Mouse (Mus musculus) cortical plate, adult 2 months (tissue): ENCODE data around the gene Vwa8.

Experiments used
- CTCF ChIP-seq: fragments of 200-500 bp; IDR thresholded peaks from 2 replicates; pipeline ENCODE4 v1.5.1; 2011; ENCODE audit warnings: mild to moderate bottlenecking, control low read depth, low read length; ENCODE audit not compliant: insufficient read depth; ENCODE audit errors: extremely low read depth
- POLR2A ChIP-seq: fragments of 200-500 bp; IDR thresholded peaks from 2 replicates; pipeline ENCODE4 v1.6.1; 2011; ENCODE audit warnings: mild to moderate bottlenecking, low read length, control low read depth; ENCODE audit not compliant: insufficient read depth; ENCODE audit errors: extremely low read depth

- TF ChIP-seq CTCF (no peak), POLR2A (no peak)
Observed at GRCm38 (mm10) chr14:79076560-79077300, 227.9 kb downstream of the Vwa8 start.
